Mouse (Mus musculus): ENCODE measurements at regions not wholly inside any gene's neighbourhood (a gene's known extent, or its start where the extent isn't known, plus 50 kb on each side); places are given as distances from the start of the nearest gene placed in this dataset.
"Not testable (repeated sequence)": the region's sequence is repeated elsewhere in the genome, so short reads cannot be mapped to it uniquely, and the experiment has no call there.

- Histone ChIP-seq H3K9me3 (no peaks in the 10 kb centered on the region), H3K36me3 (replicated peaks) (no peaks in the 10 kb centered on the region), H3K4me1 (no peaks in the 10 kb centered on the region), H3K4me2 (no peak overlapping the region), H3K9ac (no peak overlapping the region), H3K4me3 (no peak overlapping the region), H3K27me3 (replicated peaks) (no peaks in the 10 kb centered on the region), H3K27ac (no peak overlapping the region)
- WGBS = 74% methylated on average over 3 of the region's 3 CpGs
- no peak for ATAC-seq (replicated peaks)
Measured at GRCm38 (mm10) chr15:91916946-91917345, 78.9 kb downstream of the Smgc start.

GRCm38 (mm10) chr15:91917877-91918276, 79.8 kb downstream of the Smgc start:
- ATAC-seq (replicated peaks) = no peak
- WGBS = 51% methylated on average over 4 of the region's 4 CpGs
- Histone ChIP-seq H3K4me2 (no peak overlapping the region), H3K9ac (no peak overlapping the region), H3K4me1 (no peaks in the 10 kb centered on the region), H3K27ac (no peak overlapping the region), H3K9me3 (no peaks in the 10 kb centered on the region), H3K36me3 (replicated peaks) (no peaks in the 10 kb centered on the region), H3K4me3 (no peak overlapping the region), H3K27me3 (replicated peaks) (no peaks in the 10 kb centered on the region)

DNA sequence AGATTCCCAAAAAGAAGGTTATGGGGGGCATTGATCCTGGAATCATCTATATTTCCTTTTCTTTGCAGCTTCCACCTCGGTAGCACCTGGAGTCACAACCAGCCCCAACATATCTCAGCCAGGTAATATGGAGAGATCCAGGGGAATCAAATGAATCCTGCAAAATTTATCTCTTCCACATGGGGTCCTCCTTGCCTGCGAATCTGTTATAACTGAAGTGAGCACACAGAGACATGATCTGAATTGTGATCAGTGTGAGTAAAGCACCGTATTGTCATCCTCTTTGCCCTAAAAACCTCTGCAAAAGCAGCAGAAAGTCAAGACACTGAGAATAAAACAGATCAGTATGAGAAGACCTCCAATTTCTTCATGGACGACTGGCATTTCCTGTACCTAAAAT, 86.5 kb downstream of the Smgc start:
- no peak overlapping the region for H3K4me3 ChIP-seq
- H3K27me3 ChIP-seq (replicated peaks) = no peaks in the 10 kb centered on the region
- no peak for ATAC-seq (replicated peaks)
- H3K36me3 ChIP-seq (replicated peaks) = no peaks in the 10 kb centered on the region
- H3K4me1 ChIP-seq = no peaks in the 10 kb centered on the region
- H3K9me3 ChIP-seq = no peaks in the 10 kb centered on the region
- no peak overlapping the region for H3K27ac ChIP-seq
- H3K9ac ChIP-seq = no peak overlapping the region
- WGBS = 77% methylated on average over 4 of the region's 4 CpGs
- no peak overlapping the region for H3K4me2 ChIP-seq

DNA sequence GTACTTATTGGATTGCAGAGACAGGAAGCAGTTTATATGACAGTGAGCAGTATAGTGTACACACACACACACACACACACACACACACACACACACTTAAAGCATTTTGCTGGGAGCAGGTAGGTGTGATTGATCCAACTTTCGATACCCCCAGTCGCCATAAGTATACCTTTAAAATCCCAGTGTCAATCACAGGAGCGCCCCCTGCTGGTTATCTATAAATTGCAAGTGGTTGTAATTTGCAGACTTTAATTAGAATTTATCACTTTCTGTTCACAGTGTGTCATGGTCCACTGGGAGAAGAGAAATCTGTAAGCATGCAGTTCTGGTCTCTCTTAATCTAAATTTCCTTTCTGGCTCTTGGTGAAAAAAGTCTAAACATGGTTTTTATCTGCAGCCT, 89.4 kb downstream of the Smgc start:
- H3K4me1 ChIP-seq = no peaks in the 10 kb centered on the region
- no peak for ATAC-seq (replicated peaks)
- no peak overlapping the region for H3K27ac ChIP-seq
- no peaks in the 10 kb centered on the region for H3K27me3 ChIP-seq (replicated peaks)
- H3K9ac ChIP-seq = no peak overlapping the region
- 33% methylated on average over 3 of the region's 3 CpGs for WGBS
- no peak overlapping the region for H3K4me3 ChIP-seq
- H3K9me3 ChIP-seq = no peaks in the 10 kb centered on the region
- no peak overlapping the region for H3K4me2 ChIP-seq
- H3K36me3 ChIP-seq (replicated peaks) = no peaks in the 10 kb centered on the region

- H3K27me3 ChIP-seq (replicated peaks) = no peaks in the 10 kb centered on the region
- no peak overlapping the region for H3K4me3 ChIP-seq
- 0 out of 2 replicates have a peak, but pooled peaks have one; percentile 30 for ATAC-seq (replicated peaks)
- H3K9me3 ChIP-seq = no peaks in the 10 kb centered on the region
- H3K36me3 ChIP-seq (replicated peaks) = no peaks in the 10 kb centered on the region
- H3K27ac ChIP-seq = no peak overlapping the region
- WGBS = 32% methylated on average over 7 of the region's 7 CpGs
- H3K4me1 ChIP-seq = no peaks in the 10 kb centered on the region
- H3K9ac ChIP-seq = no peak overlapping the region
- H3K4me2 ChIP-seq = no peak overlapping the region
Measured at GRCm38 (mm10) chr15:91928511-91928910, 90.4 kb downstream of the Smgc start.

GRCm38 (mm10) chr15:91957273-91957672, 93.7 kb upstream of the Cntn1 start:
- H3K4me2 ChIP-seq = no peak overlapping the region
- H3K9ac ChIP-seq = no peak overlapping the region
- H3K4me1 ChIP-seq = no peaks in the 10 kb centered on the region
- H3K4me3 ChIP-seq = no peak overlapping the region
- H3K9me3 ChIP-seq = no peaks in the 10 kb centered on the region
- H3K27me3 ChIP-seq (replicated peaks) = no peaks in the 10 kb centered on the region
- H3K27ac ChIP-seq = no peak overlapping the region
- H3K36me3 ChIP-seq (replicated peaks) = no peaks in the 10 kb centered on the region
- 88% methylated on average over 2 of the region's 2 CpGs for WGBS
- no peak for ATAC-seq (replicated peaks)

GRCm38 (mm10) chr15:91965172-91965571, 85.8 kb upstream of the Cntn1 start:
- Histone ChIP-seq H3K4me3 (no peak overlapping the region), H3K27ac (no peak overlapping the region), H3K27me3 (replicated peaks) (no peaks in the 10 kb centered on the region), H3K4me2 (no peak overlapping the region), H3K4me1 (no peaks in the 10 kb centered on the region), H3K9ac (no peak overlapping the region), H3K9me3 (no peaks in the 10 kb centered on the region), H3K36me3 (replicated peaks) (no peaks in the 10 kb centered on the region)
- ATAC-seq (replicated peaks) = no peak
- 83% methylated on average over 10 of the region's 10 CpGs for WGBS

DNA sequence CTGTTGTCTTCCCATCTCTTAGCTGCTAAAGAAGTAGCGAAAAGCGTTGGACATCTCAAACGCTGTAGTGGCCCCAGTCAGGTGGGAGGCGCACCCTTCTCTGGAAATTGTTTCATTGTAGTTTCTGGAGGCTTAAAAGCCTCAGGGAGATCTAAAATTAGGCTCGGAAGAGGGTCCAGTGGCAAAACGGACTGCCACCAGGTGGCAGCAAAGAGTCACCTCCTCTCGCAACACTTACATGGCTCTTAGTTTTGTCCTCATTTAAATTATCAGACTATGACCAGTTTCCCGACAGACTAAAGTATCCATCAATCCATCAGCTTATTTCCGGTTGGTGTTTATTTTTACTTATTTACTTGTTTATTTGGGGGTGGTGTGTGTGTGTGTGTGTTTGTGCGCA, 81.6 kb upstream of the Cntn1 start:
- Histone ChIP-seq H3K27me3 (replicated peaks) (no peaks in the 10 kb centered on the region), H3K4me3 (no peak overlapping the region), H3K27ac (no peak overlapping the region), H3K9ac (no peak overlapping the region), H3K36me3 (replicated peaks) (no peaks in the 10 kb centered on the region), H3K4me1 (no peaks in the 10 kb centered on the region), H3K4me2 (no peak overlapping the region), H3K9me3 (no peaks in the 10 kb centered on the region)
- no peak for ATAC-seq (replicated peaks)
- 27% methylated on average over 10 of the region's 10 CpGs for WGBS

DNA sequence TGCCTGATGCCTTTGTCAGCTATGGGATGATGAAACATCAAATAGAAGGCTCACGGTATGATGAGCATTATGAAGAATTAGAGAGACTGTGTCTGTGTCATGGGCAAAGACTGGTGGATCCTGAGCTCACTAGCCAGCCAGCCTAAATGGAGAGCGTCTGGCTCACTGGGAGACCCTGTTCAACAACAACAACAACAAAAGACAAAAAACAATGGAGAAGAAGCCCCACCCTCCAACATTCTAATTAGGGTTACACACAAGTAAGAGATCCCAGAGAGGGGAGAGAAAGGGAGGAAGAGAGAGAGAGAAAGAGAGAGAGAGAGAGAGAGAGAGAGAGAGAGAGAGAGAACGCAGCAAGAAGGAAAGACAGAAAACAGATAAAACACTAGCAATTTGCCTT, 79.6 kb upstream of the Cntn1 start:
- Histone ChIP-seq H3K9me3 (no peaks in the 10 kb centered on the region), H3K4me3 (no peak overlapping the region), H3K27me3 (replicated peaks) (no peaks in the 10 kb centered on the region), H3K4me2 (no peak overlapping the region), H3K27ac (no peak overlapping the region), H3K9ac (no peak overlapping the region), H3K4me1 (no peaks in the 10 kb centered on the region), H3K36me3 (replicated peaks) (no peaks in the 10 kb centered on the region)
- no peak for ATAC-seq (replicated peaks)
- 48% methylated on average over 3 of the region's 3 CpGs for WGBS

DNA sequence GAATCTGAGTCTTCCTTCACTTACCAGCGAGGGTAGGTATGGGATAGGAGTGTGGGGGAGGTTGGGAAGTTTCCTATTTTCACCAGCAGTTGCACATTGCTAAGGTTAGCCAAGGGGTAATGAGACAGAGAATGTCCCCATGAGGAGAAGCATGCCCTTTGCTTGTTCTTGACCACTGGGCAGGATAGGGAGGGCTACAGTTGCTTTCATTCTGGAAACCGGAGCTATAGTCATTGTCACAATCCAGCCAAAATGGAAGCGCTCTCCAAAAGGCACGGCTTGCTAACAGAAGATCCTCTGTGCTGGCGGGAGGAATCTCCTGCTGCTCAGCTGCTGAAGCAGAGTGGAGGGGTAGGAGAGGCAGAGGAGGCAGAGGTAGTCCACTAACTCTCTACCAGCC, 79.1 kb upstream of the Cntn1 start:
- Histone ChIP-seq H3K27ac (no peak overlapping the region), H3K36me3 (replicated peaks) (no peaks in the 10 kb centered on the region), H3K4me1 (no peaks in the 10 kb centered on the region), H3K4me2 (no peak overlapping the region), H3K9ac (no peak overlapping the region), H3K9me3 (no peaks in the 10 kb centered on the region), H3K27me3 (replicated peaks) (no peaks in the 10 kb centered on the region), H3K4me3 (no peak overlapping the region)
- 20% methylated on average over 5 of the region's 5 CpGs for WGBS
- ATAC-seq (replicated peaks) = no peak

DNA sequence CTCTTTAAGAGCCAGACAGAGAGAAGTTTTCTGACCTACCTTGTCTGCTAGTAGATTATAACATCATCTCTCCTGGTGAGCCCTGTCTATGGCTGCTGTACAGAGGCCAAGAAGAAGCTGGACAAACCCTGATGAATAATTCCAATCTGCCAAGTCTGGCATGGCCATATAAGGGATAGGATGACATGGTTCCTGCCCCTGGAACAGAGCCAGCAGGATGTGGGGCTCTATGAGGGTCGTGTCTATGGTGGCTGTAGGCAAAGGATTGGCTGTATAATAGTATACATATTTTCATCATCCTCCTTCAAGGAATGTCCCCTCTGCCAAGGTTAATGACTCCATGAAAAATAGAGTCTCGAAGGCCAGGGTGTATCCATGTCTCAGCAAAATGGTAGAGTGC, 75.4 kb upstream of the Cntn1 start:
- no peaks in the 10 kb centered on the region for H3K4me1 ChIP-seq
- H3K9ac ChIP-seq = no peak overlapping the region
- no peaks in the 10 kb centered on the region for H3K27me3 ChIP-seq (replicated peaks)
- no peak overlapping the region for H3K4me3 ChIP-seq
- H3K36me3 ChIP-seq (replicated peaks) = no peaks in the 10 kb centered on the region
- H3K27ac ChIP-seq = no peak overlapping the region
- ATAC-seq (replicated peaks) = no peak
- 77% methylated on average over 2 of the region's 2 CpGs for WGBS
- H3K9me3 ChIP-seq = no peaks in the 10 kb centered on the region
- H3K4me2 ChIP-seq = no peak overlapping the region

- H3K9me3 ChIP-seq; H3K27ac ChIP-seq; H3K36me3 ChIP-seq (replicated peaks); H3K9ac ChIP-seq; ATAC-seq (replicated peaks); H3K4me3 ChIP-seq; H3K27me3 ChIP-seq (replicated peaks); H3K4me1 ChIP-seq; H3K4me2 ChIP-seq: not testable (repeated sequence)
- WGBS = over 99% methylated on average over 15 of the region's 15 CpGs
Measured at GRCm38 (mm10) chr15:91983186-91983585, 67.8 kb upstream of the Cntn1 start.

- WGBS = 69% methylated on average over 6 of the region's 6 CpGs
- no peaks in the 10 kb centered on the region for H3K4me1 ChIP-seq
- H3K4me2 ChIP-seq = no peak overlapping the region
- no peaks in the 10 kb centered on the region for H3K36me3 ChIP-seq (replicated peaks)
- no peaks in the 10 kb centered on the region for H3K27me3 ChIP-seq (replicated peaks)
- ATAC-seq (replicated peaks) = no peak
- no peak overlapping the region for H3K9ac ChIP-seq
- no peak overlapping the region for H3K4me3 ChIP-seq
- H3K27ac ChIP-seq = no peak overlapping the region
- no peaks in the 10 kb centered on the region for H3K9me3 ChIP-seq
Measured at GRCm38 (mm10) chr15:92000086-92000485, 50.9 kb upstream of the Cntn1 start.

Data from midbrain, embryonic 15.5 days (tissue).